Mouse (Mus musculus) cortical plate, adult 2 months (tissue): ENCODE measurements around the gene Gca.
"Not testable (repeated sequence)": the region's sequence is repeated elsewhere in the genome, so short reads cannot be mapped to it uniquely, and the experiment has no call there.

Experiments used
- CTCF ChIP-seq: fragments of 200-500 bp; IDR thresholded peaks from 2 replicates; pipeline ENCODE4 v1.5.1; 2011; ENCODE audit warnings: mild to moderate bottlenecking, control low read depth, low read length; ENCODE audit not compliant: insufficient read depth; ENCODE audit errors: extremely low read depth
- POLR2A ChIP-seq: fragments of 200-500 bp; IDR thresholded peaks from 2 replicates; pipeline ENCODE4 v1.6.1; 2011; ENCODE audit warnings: mild to moderate bottlenecking, low read length, control low read depth; ENCODE audit not compliant: insufficient read depth; ENCODE audit errors: extremely low read depth

DNA sequence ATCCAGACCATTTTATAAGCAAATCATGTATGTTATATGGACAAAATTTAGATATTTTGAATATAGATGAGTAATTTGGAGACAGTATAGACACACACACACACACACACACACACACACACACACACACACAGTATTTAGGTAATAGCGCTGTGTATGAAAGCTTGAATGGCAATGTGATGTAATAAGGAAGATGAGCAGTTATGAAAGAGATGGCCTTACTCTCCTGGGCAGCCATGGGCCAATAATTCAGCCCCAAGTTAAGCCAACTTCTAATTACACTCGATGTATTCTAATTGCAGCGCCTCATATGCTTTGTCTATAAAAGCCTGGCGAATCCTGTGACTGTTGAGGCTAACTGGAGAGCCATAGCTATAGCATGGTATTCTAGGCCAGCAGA is 50.3 kb downstream of the Gca start:
- TF ChIP-seq CTCF, POLR2A: not testable (repeated sequence)
